Mouse (Mus musculus) intestine, embryonic 15.5 days (tissue): ENCODE results near the gene Disp1. TPM values are rescaled to one million over a fixed set of nuclear protein-coding genes. Genes with fewer than 3 reads are reported as not detected.

Source experiments
- ATAC-seq: fragments of 200-750 bp; cut with Nextera tagmentation; 2 replicates; pipeline ENCODE4 v1.8.0; 2017; ENCODE audit warnings: moderate TSS enrichment, moderate library complexity
- H3K27ac ChIP-seq: fragments of 300-500 bp; sonication (generic); 2 replicates; pipeline ENCODE4 v1.5.1; 2015; ENCODE audit warnings: mild to moderate bottlenecking, inconsistent platforms
- H3K27me3 ChIP-seq: fragments of 300-500 bp; sonication (generic); replicated peaks from 2 replicates; pipeline ENCODE4 v1.6.1; 2015; ENCODE audit warnings: inconsistent platforms
- H3K36me3 ChIP-seq: fragments of 300-500 bp; sonication (generic); 2 replicates; pipeline ENCODE4 v1.6.1; 2015; ENCODE audit warnings: inconsistent platforms
- H3K4me1 ChIP-seq: fragments of 300-500 bp; sonication (generic); replicated peaks from 2 replicates; pipeline ENCODE4 v1.6.1; 2015; ENCODE audit warnings: inconsistent platforms
- H3K4me2 ChIP-seq: fragments of 300-500 bp; sonication (generic); replicated peaks from 2 replicates; pipeline ENCODE4 v1.6.1; 2015; ENCODE audit warnings: mild to moderate bottlenecking, inconsistent platforms
- H3K4me3 ChIP-seq: fragments of 300-500 bp; sonication (generic); replicated peaks from 2 replicates; pipeline ENCODE4 v1.5.1; 2015; ENCODE audit warnings: inconsistent platforms
- H3K9ac ChIP-seq: fragments of 300-500 bp; sonication (generic); 2 replicates; pipeline ENCODE4 v1.6.1; 2015; ENCODE audit warnings: inconsistent platforms
- H3K9me3 ChIP-seq: fragments of 300-500 bp; sonication (generic); 2 replicates; pipeline ENCODE4 v1.6.1; 2016; ENCODE audit warnings: inconsistent platforms
- WGBS: fragments of 180-500 bp; shearing (Covaris S2); methylation state at CpG from one replicate; pipeline ENCODE4 v1.1.7; 2015; 5-methylcytosine and 5-hydroxymethylcytosine counted together
- polyA plus RNA-seq: library from polyadenylated mRNA; unstranded; fragments of >200 nt; fragmentation: Nextera tagmentation; extraction: Ambion mirVana; gene quantifications from 2 replicates; pipeline ENCODE4 v1.2.1, GENCODE M21; 2015

Gene Disp1
- polyA plus RNA-seq, 1 experiment from 2014 or later = 9.5 TPM

GRCm38 (mm10) chr1:183060611-183061010 is 160.7 kb downstream of the Disp1 start:
- Histone ChIP-seq H3K27ac (no peak overlapping the region), H3K4me1 (peaks cover 6% of the 10 kb centered on the region; the same call in 1 of the 2 replicates), H3K9ac (no peak overlapping the region), H3K27me3 (no peaks in the 10 kb centered on the region), H3K36me3 (no peaks in the 10 kb centered on the region), H3K4me3 (no peak overlapping the region), H3K4me2 (no peak overlapping the region), H3K9me3 (no peaks in the 10 kb centered on the region)
- 80% methylated on average over 2 of the region's 2 CpGs for WGBS
- no peak for ATAC-seq

GRCm38 (mm10) chr1:183056289-183056655 is 165.1 kb downstream of the Disp1 start:
- Histone ChIP-seq H3K27ac (no peak overlapping the region), H3K4me3 (no peak overlapping the region), H3K4me1 (peaks cover 10% of the 10 kb centered on the region; the same call in 1 of the 2 replicates), H3K36me3 (no peaks in the 10 kb centered on the region), H3K4me2 (no peak overlapping the region), H3K9ac (no peak overlapping the region), H3K9me3 (no peaks in the 10 kb centered on the region), H3K27me3 (no peaks in the 10 kb centered on the region)
- 28% methylated on average over 3 of the region's 3 CpGs for WGBS
- peak; percentile 48; the same call in 1 of the 2 replicates for ATAC-seq

DNA sequence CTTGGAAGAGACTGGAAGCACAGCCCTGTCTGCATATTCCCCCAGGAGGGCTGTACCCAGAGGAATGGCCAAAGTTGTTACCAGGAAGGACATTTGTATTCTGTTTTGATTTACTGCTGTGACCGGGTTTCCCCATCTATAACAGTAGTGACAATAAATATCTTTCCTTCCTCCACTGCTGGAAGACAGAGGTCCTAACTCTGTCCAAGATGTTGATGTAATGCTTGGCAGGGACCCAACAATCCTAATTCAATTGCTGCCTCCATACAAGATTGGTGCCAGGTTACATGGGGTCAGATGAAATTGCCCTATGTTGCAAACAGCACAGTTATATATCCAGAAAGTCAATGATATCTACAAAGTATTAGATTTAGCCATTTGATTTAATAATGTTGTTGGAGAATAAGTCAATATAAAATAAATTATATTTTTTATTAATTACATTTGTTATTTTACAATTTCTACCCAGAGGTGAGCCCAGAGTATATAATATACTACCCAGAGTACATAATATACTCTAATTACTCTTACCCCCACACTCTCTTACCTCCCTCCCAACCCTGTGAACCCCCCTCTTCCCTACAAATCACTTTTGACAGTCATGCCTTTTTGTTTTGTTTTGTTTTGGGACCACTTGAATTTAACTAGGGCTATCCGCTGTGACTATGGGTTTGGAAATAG is 165.6 kb downstream of the Disp1 start:
- Histone ChIP-seq H3K4me1 (peaks cover 10% of the 10 kb centered on the region; the same call in 1 of the 2 replicates), H3K36me3 (no peaks in the 10 kb centered on the region), H3K27me3 (no peaks in the 10 kb centered on the region), H3K9ac (no peak overlapping the region), H3K4me3 (no peak overlapping the region), H3K27ac (no peak overlapping the region), H3K4me2 (no peak overlapping the region), H3K9me3 (no peaks in the 10 kb centered on the region)
- peak; percentile 60 for ATAC-seq
- WGBS = 58% methylated on average over 2 of the region's 2 CpGs

DNA sequence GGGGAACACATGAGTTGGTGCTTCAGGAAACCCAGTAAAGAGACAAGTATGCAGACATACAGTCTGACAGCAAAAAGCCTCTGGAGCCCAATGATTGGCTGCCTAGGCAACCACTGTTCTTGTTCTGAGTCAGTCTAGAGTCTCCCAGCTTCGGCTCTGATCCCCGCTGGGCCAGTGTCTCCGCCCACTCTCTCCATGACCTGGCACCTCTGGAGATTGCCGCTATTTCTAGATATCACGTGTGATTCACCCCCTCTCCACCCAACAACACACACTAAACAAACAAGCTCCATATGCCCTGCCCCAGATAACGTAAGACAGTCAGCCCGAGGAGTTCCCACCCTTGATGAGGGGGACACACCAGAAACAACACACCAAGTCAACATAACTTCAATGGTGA is 168.7 kb downstream of the Disp1 start:
- ATAC-seq = no peak
- H3K4me2 ChIP-seq = no peak overlapping the region
- H3K4me1 ChIP-seq = peaks cover 16% of the 10 kb centered on the region
- H3K4me3 ChIP-seq = no peak overlapping the region
- no peaks in the 10 kb centered on the region for H3K27me3 ChIP-seq
- H3K36me3 ChIP-seq = no peaks in the 10 kb centered on the region
- H3K9ac ChIP-seq = no peak overlapping the region
- WGBS = 66% methylated on average over 7 of the region's 7 CpGs
- H3K27ac ChIP-seq = no peak overlapping the region
- H3K9me3 ChIP-seq = no peaks in the 10 kb centered on the region

GRCm38 (mm10) chr1:183049295-183049694 is 172.0 kb downstream of the Disp1 start:
- H3K9ac ChIP-seq = no peak overlapping the region
- 71% methylated on average over 6 of the region's 6 CpGs for WGBS
- ATAC-seq = no peak
- no peak overlapping the region for H3K4me3 ChIP-seq
- no peaks in the 10 kb centered on the region for H3K36me3 ChIP-seq
- H3K27me3 ChIP-seq = no peaks in the 10 kb centered on the region
- H3K9me3 ChIP-seq = no peaks in the 10 kb centered on the region
- H3K4me1 ChIP-seq = peaks cover 17% of the 10 kb centered on the region
- no peak overlapping the region for H3K4me2 ChIP-seq
- no peak overlapping the region for H3K27ac ChIP-seq

DNA sequence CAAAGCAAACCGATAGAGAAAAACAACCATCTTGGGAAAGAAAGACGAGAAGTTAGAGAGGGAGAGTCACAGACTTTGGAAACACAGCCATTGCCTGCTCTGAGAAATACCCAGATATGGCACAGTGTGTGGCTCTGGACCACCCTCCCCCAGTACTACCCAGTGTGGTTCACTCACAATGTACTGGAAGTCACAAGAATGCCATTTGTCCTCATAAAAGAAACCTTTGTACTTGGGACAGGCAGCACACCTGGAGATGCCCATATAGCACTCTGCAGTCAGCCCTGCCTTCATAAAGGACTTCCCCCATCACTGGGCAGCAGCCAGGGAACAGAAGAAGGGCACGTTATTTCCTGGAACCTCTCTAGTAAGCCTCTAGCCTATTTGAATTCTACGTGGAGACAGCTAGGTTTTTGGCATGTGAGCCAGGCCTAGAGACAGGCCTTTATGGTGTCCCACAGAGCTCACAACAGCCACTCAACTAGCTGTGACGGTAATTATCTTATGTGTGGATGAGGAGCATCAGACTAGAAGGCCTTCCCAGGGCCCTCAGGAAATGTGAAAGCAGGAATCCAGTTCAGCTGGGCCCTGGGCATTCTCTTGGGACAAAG is 173.3 kb downstream of the Disp1 start:
- ATAC-seq = peak; percentile 92
- WGBS = 47% methylated on average over 5 of the region's 5 CpGs
- no peaks in the 10 kb centered on the region for H3K36me3 ChIP-seq
- H3K27me3 ChIP-seq = no peaks in the 10 kb centered on the region
- H3K4me1 ChIP-seq = peaks cover 17% of the 10 kb centered on the region
- no peak overlapping the region for H3K9ac ChIP-seq
- H3K4me2 ChIP-seq = no peak overlapping the region
- no peaks in the 10 kb centered on the region for H3K9me3 ChIP-seq
- no peak overlapping the region for H3K4me3 ChIP-seq
- peak overlapping the region; percentile 9; the same call in 1 of the 2 replicates for H3K27ac ChIP-seq

DNA sequence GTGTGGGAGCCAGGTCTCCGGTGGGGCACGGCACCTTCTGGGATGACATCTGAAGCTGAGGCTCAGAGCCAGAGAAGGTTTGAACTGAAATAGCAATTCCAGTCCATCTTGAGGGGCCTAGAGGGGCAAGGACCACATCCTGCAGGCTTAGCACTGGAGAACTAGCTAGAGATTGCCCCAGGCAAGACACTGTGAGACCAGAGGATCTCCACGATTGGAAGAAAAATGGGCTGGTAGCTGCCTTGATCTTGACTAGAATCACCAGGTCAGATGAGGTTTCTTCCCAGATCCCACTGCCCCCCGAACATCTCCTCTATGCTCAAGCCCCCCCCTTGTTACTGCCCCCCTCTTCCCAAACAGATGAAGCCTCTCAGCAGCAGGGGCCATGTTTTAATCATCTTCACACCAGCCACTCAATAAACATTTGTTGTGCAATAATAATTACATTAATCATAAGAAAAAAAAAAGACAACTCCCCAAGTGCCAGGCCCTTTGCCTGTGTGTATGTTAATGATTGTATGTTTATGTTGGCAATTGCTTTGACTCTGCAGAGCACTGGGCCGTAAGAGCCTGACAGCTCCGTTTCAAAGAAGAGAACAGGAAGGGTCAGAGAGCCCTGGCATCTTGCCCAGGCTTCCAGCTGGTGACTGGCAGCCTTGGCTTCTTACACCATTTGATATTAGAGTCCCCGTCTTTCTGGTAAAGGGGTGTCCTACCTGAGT is 174.0 kb downstream of the Disp1 start:
- Histone ChIP-seq H3K4me3 (no peak overlapping the region), H3K4me1 (peaks cover 17% of the 10 kb centered on the region), H3K9me3 (no peaks in the 10 kb centered on the region), H3K9ac (no peak overlapping the region), H3K27ac (no peak overlapping the region; the same call in 1 of the 2 replicates), H3K4me2 (no peak overlapping the region), H3K27me3 (no peaks in the 10 kb centered on the region), H3K36me3 (no peaks in the 10 kb centered on the region)
- peak; percentile 76 for ATAC-seq
- WGBS = 36% methylated on average over 7 of the region's 7 CpGs

GRCm38 (mm10) chr1:183046081-183046480 is 175.2 kb downstream of the Disp1 start:
- 67% methylated on average over 12 of the region's 12 CpGs for WGBS
- no peaks in the 10 kb centered on the region for H3K36me3 ChIP-seq
- H3K4me3 ChIP-seq = no peak overlapping the region
- H3K27ac ChIP-seq = no peak overlapping the region
- no peaks in the 10 kb centered on the region for H3K27me3 ChIP-seq
- no peak overlapping the region for H3K9ac ChIP-seq
- no peak for ATAC-seq
- H3K9me3 ChIP-seq = no peaks in the 10 kb centered on the region
- no peak overlapping the region for H3K4me2 ChIP-seq
- peaks cover 17% of the 10 kb centered on the region for H3K4me1 ChIP-seq

- Histone ChIP-seq H3K27me3 (no peaks in the 10 kb centered on the region), H3K4me2 (no peak overlapping the region), H3K36me3 (no peaks in the 10 kb centered on the region), H3K4me3 (no peak overlapping the region), H3K9ac (no peak overlapping the region), H3K9me3 (no peaks in the 10 kb centered on the region), H3K4me1 (peaks cover 21% of the 10 kb centered on the region), H3K27ac (no peak overlapping the region)
- WGBS = 83% methylated on average over 13 of the region's 13 CpGs
- no peak for ATAC-seq
Observed at GRCm38 (mm10) chr1:183043161-183043812, 178.0 kb downstream of the Disp1 start.

DNA sequence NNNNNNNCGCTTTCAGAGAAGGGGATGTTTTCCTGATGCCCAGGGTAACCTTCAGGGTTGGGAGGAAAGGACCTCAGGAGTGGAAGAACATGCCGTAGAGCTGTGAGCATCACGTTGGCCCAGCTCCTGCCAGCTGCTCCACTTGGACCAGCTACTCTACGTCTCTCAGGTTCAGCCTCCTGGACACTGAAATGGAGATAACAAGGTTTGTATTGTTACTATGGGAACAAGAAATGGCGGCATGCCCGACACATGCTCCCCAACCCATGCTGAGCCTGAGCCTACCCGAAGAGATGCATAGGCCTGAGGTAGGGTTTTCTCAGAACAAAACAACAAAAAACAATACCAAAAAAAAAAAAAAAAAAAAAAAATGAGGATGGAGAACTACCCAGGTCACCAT is 179.6 kb downstream of the Disp1 start:
- Histone ChIP-seq H3K27ac (no peak overlapping the region), H3K27me3 (no peaks in the 10 kb centered on the region), H3K4me1 (peaks cover 6% of the 10 kb centered on the region; the same call in 1 of the 2 replicates), H3K4me3 (no peak overlapping the region), H3K4me2 (no peak overlapping the region), H3K9me3 (no peaks in the 10 kb centered on the region), H3K36me3 (no peaks in the 10 kb centered on the region), H3K9ac (no peak overlapping the region)
- ATAC-seq = no peak
- WGBS = 69% methylated on average over 6 of the region's 7 CpGs

DNA sequence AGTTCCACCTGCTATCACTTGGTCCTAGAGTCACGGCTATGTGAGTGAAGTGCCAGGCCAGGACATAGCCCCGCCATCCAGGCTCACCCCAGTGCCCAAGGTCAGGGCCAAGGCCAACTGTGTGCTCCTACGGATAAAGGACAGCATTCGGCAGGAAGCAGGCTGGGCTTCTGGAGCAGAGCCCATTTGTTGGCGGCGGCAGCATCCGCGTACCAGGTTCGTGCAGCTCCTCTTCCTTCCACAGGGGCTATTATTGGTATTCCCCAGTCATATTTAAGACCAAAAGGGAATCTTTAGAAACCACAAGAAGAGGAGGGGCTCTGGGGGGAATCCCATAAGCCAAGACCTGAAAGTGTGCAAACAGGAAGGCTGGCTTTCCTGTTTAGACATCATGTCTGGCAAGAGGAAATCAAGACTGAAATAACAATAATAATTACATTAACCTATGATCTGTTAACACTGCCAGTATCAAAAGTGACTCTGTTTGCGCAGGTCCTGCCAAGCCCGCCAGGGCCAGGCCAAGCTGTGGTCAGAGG is 180.4 kb downstream of the Disp1 start:
- Histone ChIP-seq H3K27ac (no peak overlapping the region), H3K27me3 (no peaks in the 10 kb centered on the region), H3K4me3 (no peak overlapping the region), H3K9me3 (no peaks in the 10 kb centered on the region), H3K9ac (no peak overlapping the region), H3K4me2 (no peak overlapping the region), H3K4me1 (0 out of 2 replicates have a peak, but pooled peaks cover 6% of the 10 kb centered on the region), H3K36me3 (no peaks in the 10 kb centered on the region)
- ATAC-seq = peak; percentile 45; the same call in 1 of the 2 replicates
- 55% methylated on average over 11 of the region's 11 CpGs for WGBS
